Mouse (Mus musculus) intestine, postnatal 0 days (tissue): ENCODE data around the gene Galnt10. TPM values are rescaled to one million over a fixed set of nuclear protein-coding genes. Genes with fewer than 3 reads are reported as not detected.

Source experiments
- ATAC-seq: fragments of 200-750 bp; cut with Nextera tagmentation; 2 replicates; pipeline ENCODE4 v1.8.0; 2017; ENCODE audit warnings: mild to moderate bottlenecking, moderate TSS enrichment, moderate library complexity
- H3K27ac ChIP-seq: fragments of 300-500 bp; sonication (generic); 2 replicates; pipeline ENCODE4 v1.5.1; 2014; ENCODE audit warnings: mild to moderate bottlenecking, low read depth, low read length, moderate library complexity
- H3K27me3 ChIP-seq: fragments of 300-500 bp; sonication (generic); replicated peaks from 2 replicates; pipeline ENCODE4 v1.6.1; 2014; ENCODE audit warnings: low read length, mixed read lengths; ENCODE audit not compliant: control insufficient read depth, insufficient read depth
- H3K36me3 ChIP-seq: fragments of 300-500 bp; sonication (generic); 2 replicates; pipeline ENCODE4 v1.6.1; 2014; ENCODE audit warnings: mild to moderate bottlenecking, moderate library complexity; ENCODE audit not compliant: control insufficient read depth, insufficient read depth
- H3K4me1 ChIP-seq: fragments of 300-500 bp; sonication (generic); replicated peaks from 2 replicates; pipeline ENCODE4 v1.6.1; 2014; ENCODE audit warnings: antibody characterized with exemption, low read length, mixed read lengths; ENCODE audit not compliant: control insufficient read depth, insufficient read depth
- H3K4me2 ChIP-seq: fragments of 300-500 bp; sonication (generic); replicated peaks from 2 replicates; pipeline ENCODE4 v1.6.1; 2014; ENCODE audit warnings: low read depth, mild to moderate bottlenecking, moderate library complexity
- H3K4me3 ChIP-seq: fragments of 300-500 bp; sonication (generic); 2 replicates; pipeline ENCODE4 v1.5.1; 2014; ENCODE audit warnings: low read depth, low read length
- H3K9ac ChIP-seq: fragments of 300-500 bp; sonication (generic); 2 replicates; pipeline ENCODE4 v1.6.1; 2014; ENCODE audit warnings: mild to moderate bottlenecking, low read depth, low read length
- H3K9me3 ChIP-seq: fragments of 300-500 bp; sonication (generic); 2 replicates; pipeline ENCODE4 v1.6.1; 2016; ENCODE audit warnings: mixed run types; ENCODE audit not compliant: control insufficient read depth
- CTCF ChIP-seq: sonication (generic); IDR thresholded peaks from 2 replicates; pipeline ENCODE4 v1.5.1; 2016; ENCODE audit warnings: low read depth, mild to moderate bottlenecking, control low read depth, antibody characterized with exemption, moderate library complexity
- WGBS: fragments of 180-500 bp; shearing (Covaris S2); extraction: QIAGEN DNeasy Blood & Tissue Kit; methylation state at CpG from one replicate; pipeline ENCODE4 v1.1.7; 2014; 5-methylcytosine and 5-hydroxymethylcytosine counted together
- polyA plus RNA-seq: library from polyadenylated mRNA; unstranded; fragments of >200 nt; fragmentation: Nextera tagmentation; extraction: Ambion mirVana; gene quantifications from 2 replicates; pipeline ENCODE4 v1.2.1, GENCODE M21; 2015

The Galnt10 gene
- polyA plus RNA-seq, 1 experiment from 2014 or later: 22.5 TPM

DNA sequence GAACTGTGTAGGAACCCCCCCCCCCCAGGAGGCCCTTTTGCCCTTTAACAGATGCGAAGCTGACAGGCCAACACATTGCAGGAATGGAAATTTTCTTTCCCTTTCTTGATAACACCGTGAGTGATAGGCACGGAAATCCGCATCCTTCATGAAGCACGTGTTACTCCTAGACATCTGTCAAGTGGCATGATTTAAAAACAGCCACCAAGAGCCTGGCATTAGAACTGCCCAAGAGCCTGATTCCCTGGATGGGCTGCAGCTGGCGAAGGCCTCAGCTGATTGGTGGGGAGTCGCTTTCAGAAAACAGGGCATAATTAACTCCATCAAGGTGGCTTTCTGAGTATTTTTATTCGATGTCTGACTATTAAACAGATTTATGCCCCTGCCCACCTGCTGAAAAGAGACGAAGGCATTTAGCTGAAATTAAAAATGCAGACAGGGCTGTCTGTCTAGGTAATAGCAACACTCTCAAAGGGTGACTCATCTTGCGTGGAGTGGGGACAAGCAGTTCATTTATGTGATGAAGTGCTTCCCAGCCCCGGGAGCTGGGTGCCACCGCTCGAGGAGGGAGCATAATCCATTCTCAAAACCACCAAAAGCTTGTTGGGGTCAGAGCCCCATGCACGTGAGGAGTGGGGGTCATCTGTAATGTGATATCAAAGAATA lies 108.4 kb downstream of the Galnt10 start:
- 77% methylated on average over 14 of the region's 14 CpGs for WGBS
- H3K27me3 ChIP-seq: no peaks in the 10 kb centered on the region
- peaks cover 3% of the 10 kb centered on the region; the same call in 1 of the 2 replicates for H3K36me3 ChIP-seq
- no peak for TF ChIP-seq CTCF
- no peak overlapping the region for H3K4me3 ChIP-seq
- H3K4me1 ChIP-seq: no peaks in the 10 kb centered on the region
- H3K9ac ChIP-seq: no peak overlapping the region
- H3K27ac ChIP-seq: no peak overlapping the region
- H3K9me3 ChIP-seq: no peaks in the 10 kb centered on the region
- no peak overlapping the region for H3K4me2 ChIP-seq
- ATAC-seq: no peak

DNA sequence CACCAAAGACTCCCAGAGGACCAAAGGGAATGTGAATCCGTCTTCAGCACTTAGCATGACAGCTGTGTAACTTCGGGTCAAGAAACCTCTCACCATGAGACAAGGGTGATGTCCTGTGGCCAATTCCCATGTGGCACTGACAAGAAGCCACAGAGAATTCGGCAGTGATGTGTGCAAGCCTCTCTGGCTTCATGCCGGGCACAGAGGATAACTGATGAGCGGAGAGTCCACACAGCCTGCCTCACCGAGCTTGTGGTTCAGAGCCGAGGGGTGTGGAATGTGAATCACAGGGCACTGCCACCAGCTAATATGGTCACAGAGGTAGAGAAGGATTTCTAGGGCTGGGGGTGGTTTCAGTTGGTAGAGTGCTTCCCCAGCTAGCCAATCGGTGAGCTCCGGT lies 113.4 kb downstream of the Galnt10 start:
- no peaks in the 10 kb centered on the region for H3K27me3 ChIP-seq
- no peak overlapping the region for H3K4me2 ChIP-seq
- no peaks in the 10 kb centered on the region for H3K4me1 ChIP-seq
- no peaks in the 10 kb centered on the region for H3K9me3 ChIP-seq
- no peak overlapping the region for H3K9ac ChIP-seq
- 82% methylated on average over 9 of the region's 9 CpGs for whole genome bisulfite sequencing
- TF ChIP-seq CTCF: no peak
- no peaks in the 10 kb centered on the region for H3K36me3 ChIP-seq
- H3K4me3 ChIP-seq: no peak overlapping the region
- ATAC-seq: no peak
- H3K27ac ChIP-seq: no peak overlapping the region

DNA sequence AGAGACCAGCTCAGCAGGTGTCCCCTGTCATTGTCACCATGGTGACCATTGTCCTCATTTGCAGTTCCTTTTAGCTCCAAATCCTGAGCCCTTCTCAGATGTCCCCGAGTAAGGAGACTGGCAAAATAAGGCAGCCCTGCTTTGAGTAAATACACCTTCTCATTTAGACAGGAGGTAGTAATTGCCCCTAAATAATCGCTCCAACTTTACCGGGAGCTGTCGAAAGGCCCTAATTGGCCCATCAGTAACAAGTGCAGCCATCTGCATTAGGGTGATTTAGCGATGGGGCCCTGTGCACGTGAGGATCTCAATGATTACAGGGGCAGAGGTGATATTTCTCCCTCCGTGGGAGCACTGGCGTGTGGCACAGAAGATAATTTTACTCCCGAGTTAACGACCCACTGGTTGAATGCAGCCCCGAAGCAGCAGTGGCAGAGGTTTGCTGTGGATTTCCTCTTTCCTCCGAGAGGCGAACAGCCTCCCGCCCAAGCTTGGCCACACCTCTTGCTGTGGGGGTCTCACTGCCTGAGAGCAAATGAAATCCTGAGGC lies 115.3 kb downstream of the Galnt10 start:
- ATAC-seq: no peak
- no peak for TF ChIP-seq CTCF
- WGBS: 31% methylated on average over 14 of the region's 14 CpGs
- Histone ChIP-seq H3K4me2 (no peak overlapping the region), H3K36me3 (no peaks in the 10 kb centered on the region), H3K4me1 (no peaks in the 10 kb centered on the region), H3K9me3 (no peaks in the 10 kb centered on the region), H3K27ac (no peak overlapping the region), H3K4me3 (no peak overlapping the region), H3K27me3 (no peaks in the 10 kb centered on the region), H3K9ac (no peak overlapping the region)

DNA sequence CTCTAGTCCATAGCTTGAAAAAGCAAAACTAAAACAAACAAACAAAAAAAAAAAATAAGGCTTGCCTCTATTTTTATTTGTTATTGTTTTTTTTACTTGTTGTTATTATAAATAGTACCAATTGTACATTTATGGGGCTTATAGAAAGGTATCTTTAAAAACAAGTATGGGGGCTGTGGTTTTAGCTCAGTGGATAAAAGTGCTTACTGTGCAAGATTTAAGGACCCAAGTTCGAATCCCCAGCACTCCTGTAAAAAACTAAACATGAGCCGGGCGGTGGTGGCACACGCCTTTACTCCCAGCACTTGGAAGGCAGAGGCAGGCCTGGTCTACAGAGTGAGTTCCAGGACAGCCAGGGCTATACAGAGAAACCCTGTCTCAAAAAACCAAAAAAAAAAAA lies 116.1 kb downstream of the Galnt10 start:
- Histone ChIP-seq H3K9ac (no peak overlapping the region), H3K4me3 (no peak overlapping the region), H3K4me2 (no peak overlapping the region), H3K27ac (no peak overlapping the region), H3K4me1 (no peaks in the 10 kb centered on the region), H3K27me3 (no peaks in the 10 kb centered on the region), H3K9me3 (no peaks in the 10 kb centered on the region), H3K36me3 (no peaks in the 10 kb centered on the region)
- ATAC-seq: no peak
- 97% methylated on average over 4 of the region's 4 CpGs for WGBS
- TF ChIP-seq CTCF: no peak

DNA sequence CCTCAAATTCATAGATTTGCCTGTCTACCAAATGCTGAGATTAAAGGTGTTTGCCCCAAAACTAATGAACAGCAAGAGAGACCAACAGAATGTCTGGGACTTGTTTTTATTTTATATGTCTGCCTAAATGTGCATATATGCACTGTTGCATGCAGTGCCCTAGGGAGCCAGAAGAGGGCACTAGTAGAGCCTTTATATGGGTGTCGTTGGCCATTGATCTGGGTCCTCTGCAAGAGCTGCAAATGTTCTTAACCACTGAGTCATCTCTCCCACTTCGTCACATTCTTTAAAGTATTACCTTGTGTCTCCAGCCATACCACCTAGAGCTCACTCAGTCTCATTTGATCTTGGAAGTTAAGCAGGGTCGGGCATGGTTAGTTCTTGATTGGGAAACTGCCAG lies 118.9 kb downstream of the Galnt10 start:
- H3K36me3 ChIP-seq: peaks cover 13% of the 10 kb centered on the region
- no peak overlapping the region for H3K4me2 ChIP-seq
- no peaks in the 10 kb centered on the region for H3K9me3 ChIP-seq
- WGBS: 83% methylated on average over 3 of the region's 3 CpGs
- 0 out of 2 replicates have a peak, but pooled peaks cover 4% of the 10 kb centered on the region for H3K4me1 ChIP-seq
- no peak overlapping the region for H3K4me3 ChIP-seq
- peak; percentile 51 for TF ChIP-seq CTCF
- no peaks in the 10 kb centered on the region for H3K27me3 ChIP-seq
- ATAC-seq: no peak
- no peak overlapping the region for H3K27ac ChIP-seq
- H3K9ac ChIP-seq: no peak overlapping the region

DNA sequence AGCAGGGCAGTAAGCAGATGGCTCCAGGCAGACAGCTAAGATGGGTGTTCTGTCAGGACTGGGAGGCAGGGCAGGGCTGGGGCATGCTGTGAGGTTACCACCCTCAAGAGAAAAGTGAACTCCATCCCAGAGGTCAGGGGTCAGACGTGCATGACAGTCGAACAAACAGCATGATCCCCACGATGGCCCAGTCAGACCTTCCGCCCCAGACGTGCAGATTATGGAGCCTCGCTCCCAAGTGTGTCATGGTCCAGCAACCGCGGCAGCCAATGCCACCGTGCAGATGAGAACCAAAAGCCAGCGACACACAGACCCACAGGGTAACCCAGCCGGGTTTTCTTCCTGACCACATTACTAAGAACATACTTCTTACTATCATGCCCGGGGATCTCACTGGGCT lies 121.4 kb downstream of the Galnt10 start:
- no peaks in the 10 kb centered on the region for H3K27me3 ChIP-seq
- H3K9ac ChIP-seq: no peak overlapping the region
- H3K36me3 ChIP-seq: peaks cover 29% of the 10 kb centered on the region
- H3K27ac ChIP-seq: no peak overlapping the region
- TF ChIP-seq CTCF: no peak
- H3K4me1 ChIP-seq: 0 out of 2 replicates have a peak, but pooled peaks cover 4% of the 10 kb centered on the region
- ATAC-seq: no peak
- no peaks in the 10 kb centered on the region for H3K9me3 ChIP-seq
- WGBS: 46% methylated on average over 12 of the region's 12 CpGs
- no peak overlapping the region for H3K4me3 ChIP-seq
- no peak overlapping the region for H3K4me2 ChIP-seq
